Comparison of ENCODE assay signal across 9 mouse cellular contexts in the genomic region with DNA sequence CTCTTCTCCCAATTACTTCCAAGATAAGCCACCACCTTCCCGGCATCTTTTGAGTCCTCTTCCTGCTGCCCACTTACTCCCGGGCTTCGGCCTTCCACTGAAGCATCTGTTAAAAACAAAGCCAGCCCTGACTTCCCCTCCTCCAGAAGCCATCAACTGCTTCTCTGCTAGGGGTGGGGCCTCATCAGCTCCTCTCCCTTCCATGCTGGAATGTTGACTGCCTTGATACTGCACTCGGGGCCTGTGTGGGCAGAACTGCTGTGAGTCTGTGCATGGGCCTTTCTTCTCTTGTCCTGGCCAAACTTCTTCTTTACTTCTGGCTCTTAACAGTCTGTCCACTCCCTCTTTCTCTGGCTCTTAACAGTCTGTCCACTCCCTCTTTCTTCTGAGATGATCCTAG.
A peak's percentile ranks its signal among the peaks of the same experiment; 100 is the strongest.
DNase-seq lines count a peak whose midpoint lies in the region; ATAC-seq lines count a peak whose summit lies in the region.
"Had no signal": no experiment of that assay in that cellular context is flagged by ENCODE, and none has a peak within 500 bp of the region (broad histone marks: within the 10 kb centered on the region; RNA-seq: fewer than 3 reads in every experiment).

No protein-coding gene starts in this region.

- H3K9me3 ChIP-seq in kidney, embryonic 14.5 days (ENCODE audit: control insufficient read depth, low read length) = no peaks in the 10 kb centered on the region
- H3K9me3 ChIP-seq: neural tube, embryonic 12.5 days had no signal

- H3K4me2 ChIP-seq in kidney, embryonic 14.5 days (replicated peaks; ENCODE audit: low read depth, low read length) = no peak overlapping the region
- H3K4me2 ChIP-seq: neural tube, embryonic 12.5 days had no signal

- no peak for DNase-seq in kidney, adult 8-10 months
- peak; percentile 22 for DNase-seq in ovary, adult 18-20 months (ENCODE audit: low spot score)
- no peak for DNase-seq in ovary, postnatal 14 days (ENCODE audit: low spot score)
- peak; percentile 14 for DNase-seq in induced T-regulatory cell, adult 2 months (ENCODE audit: low read depth)
- DNase-seq in urinary bladder, postnatal 4 days (ENCODE audit: low spot score in 2 of 2) = no peak
- no peak for DNase-seq in adrenal gland, adult 2 months
- DNase-seq in spleen, adult 12 weeks (ENCODE audit: low spot score) = no peak

- WGBS in kidney, embryonic 14.5 days = 14% methylated on average over 4 of the region's 4 CpGs

- H3K36me3 ChIP-seq in kidney, embryonic 14.5 days (ENCODE audit: control insufficient read depth, insufficient read depth, low read length) = no peaks in the 10 kb centered on the region
- H3K36me3 ChIP-seq: neural tube, embryonic 12.5 days had no signal

- ATAC-seq in kidney, embryonic 14.5 days (ENCODE audit: low FRiP score, low TSS enrichment) = peak; percentile 58; the same call in 1 of the 2 replicates

- no peaks in the 10 kb centered on the region for H3K27me3 ChIP-seq in kidney, embryonic 14.5 days (ENCODE audit: control insufficient read depth, insufficient read depth, low read length)
- H3K27me3 ChIP-seq: neural tube, embryonic 12.5 days had no signal

- no peak overlapping the region for H3K27ac ChIP-seq in kidney, embryonic 14.5 days (ENCODE audit: low read depth, low read length)
- H3K27ac ChIP-seq: neural tube, embryonic 12.5 days had no signal

- H3K9ac ChIP-seq in kidney, embryonic 14.5 days (ENCODE audit: low read depth, low read length) = no peak overlapping the region
- H3K9ac ChIP-seq: neural tube, embryonic 12.5 days had no signal

- no peak overlapping the region for H3K4me3 ChIP-seq in kidney, embryonic 14.5 days (ENCODE audit: low read length)
- H3K4me3 ChIP-seq: neural tube, embryonic 12.5 days had no signal

- H3K4me1 ChIP-seq in kidney, embryonic 14.5 days (ENCODE audit: control insufficient read depth, insufficient read depth, low read length) = peaks cover 3% of the 10 kb centered on the region; the same call in 1 of the 2 replicates

Comparison
In these comparisons a context has a peak if more than half of its experiments do, and no peak if none do; other contexts are left out.
1. DNase-seq: peak in ovary, adult 18-20 months (single experiment) and induced T-regulatory cell, adult 2 months (single experiment); none in kidney, adult 8-10 months (0 of 2), ovary, postnatal 14 days (single experiment), urinary bladder, postnatal 4 days (0 of 2), adrenal gland, adult 2 months (single experiment) and spleen, adult 12 weeks (single experiment).